Mouse (Mus musculus): ENCODE measurements at regions not wholly inside any gene's neighbourhood (a gene's known extent, or its start where the extent isn't known, plus 50 kb on each side); places are given as distances from the start of the nearest gene placed in this dataset.
"Not testable (repeated sequence)": the region's sequence is repeated elsewhere in the genome, so short reads cannot be mapped to it uniquely, and the experiment has no call there.

DNA sequence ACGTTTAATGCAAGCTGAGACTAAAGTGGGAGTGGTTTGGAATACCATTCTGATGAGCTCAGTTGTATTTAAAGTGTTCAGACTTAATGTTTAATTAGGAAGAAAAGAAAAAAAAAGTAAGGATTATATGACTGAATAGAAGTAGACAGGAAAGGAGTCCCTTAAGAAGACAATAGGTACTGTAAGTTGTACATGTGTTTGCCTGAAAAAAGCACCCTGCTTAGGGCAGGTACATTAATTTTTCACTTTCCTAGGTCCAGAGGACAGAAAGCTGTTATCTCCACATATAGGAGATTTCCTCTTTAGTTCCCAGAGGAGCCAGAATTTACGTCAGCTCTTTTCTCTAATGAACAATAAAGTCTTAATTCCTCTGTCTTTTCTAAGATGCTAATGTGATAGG, 58.5 kb downstream of the Olfr987 start:
- Histone ChIP-seq H3K27ac (no peak overlapping the region), H3K9me3 (no peaks in the 10 kb centered on the region), H3K27me3 (no peaks in the 10 kb centered on the region), H3K9ac (no peak overlapping the region), H3K4me1 (no peaks in the 10 kb centered on the region), H3K4me2 (no peak overlapping the region), H3K4me3 (no peak overlapping the region), H3K36me3 (no peaks in the 10 kb centered on the region)
- WGBS: 55% methylated on average over 2 of the region's 2 CpGs
- ATAC-seq (ENCODE audit: insufficient number of reproducible peaks, insufficient read depth, low FRiP score, low TSS enrichment, low read depth): no peak

DNA sequence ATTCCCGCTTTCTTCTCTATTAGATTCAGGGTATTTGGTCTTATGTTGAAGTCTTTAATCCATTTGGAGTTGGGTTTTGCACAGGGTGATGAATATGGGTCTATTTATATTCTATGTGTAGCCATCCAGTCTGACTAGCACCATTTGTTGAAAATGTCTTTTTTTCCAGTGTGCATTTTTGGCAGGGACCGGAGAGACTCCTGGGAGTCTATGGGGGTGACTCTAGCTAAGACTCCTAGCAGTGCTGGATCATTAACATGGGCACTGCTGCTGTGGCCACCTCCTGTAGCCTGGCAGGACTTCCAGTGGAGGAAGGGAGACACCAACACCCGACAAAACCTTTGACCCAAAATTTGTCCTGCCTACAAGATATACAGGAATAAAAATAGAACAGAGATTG, 61.0 kb downstream of the Olfr987 start:
- H3K4me3 ChIP-seq: no peak overlapping the region
- no peak overlapping the region for H3K4me2 ChIP-seq
- WGBS: 86% methylated on average over 3 of the region's 3 CpGs
- no peak overlapping the region for H3K9ac ChIP-seq
- no peaks in the 10 kb centered on the region for H3K27me3 ChIP-seq
- no peaks in the 10 kb centered on the region for H3K4me1 ChIP-seq
- H3K36me3 ChIP-seq: no peaks in the 10 kb centered on the region
- no peaks in the 10 kb centered on the region for H3K9me3 ChIP-seq
- H3K27ac ChIP-seq: no peak overlapping the region
- no peak for ATAC-seq (ENCODE audit: insufficient number of reproducible peaks, insufficient read depth, low FRiP score, low TSS enrichment, low read depth)

DNA sequence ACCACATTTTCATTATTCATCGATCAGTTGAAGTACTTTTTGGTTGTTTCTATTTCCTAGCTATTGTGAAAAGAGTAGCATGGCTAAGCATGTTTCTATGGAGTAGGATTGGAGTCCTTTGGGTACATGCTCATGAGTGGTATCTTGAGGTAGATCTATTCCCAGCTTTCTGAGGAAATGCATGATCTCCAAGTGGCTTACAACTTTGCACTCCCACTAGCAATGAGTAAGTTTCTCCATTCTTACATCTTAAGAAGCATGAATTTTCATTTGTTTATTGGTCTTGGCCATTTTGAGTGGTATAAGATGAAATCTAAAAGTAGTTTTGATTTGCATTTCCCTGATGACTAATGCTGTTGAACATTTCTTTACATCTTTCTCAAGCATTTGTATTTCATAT, 61.7 kb downstream of the Olfr987 start:
- WGBS: 93% methylated on average over 1 of the region's 1 CpGs
- no peak for ATAC-seq (ENCODE audit: insufficient number of reproducible peaks, insufficient read depth, low FRiP score, low TSS enrichment, low read depth)
- H3K4me3 ChIP-seq: no peak overlapping the region
- H3K27ac ChIP-seq: no peak overlapping the region
- no peaks in the 10 kb centered on the region for H3K4me1 ChIP-seq
- H3K9ac ChIP-seq: no peak overlapping the region
- no peak overlapping the region for H3K4me2 ChIP-seq
- H3K9me3 ChIP-seq: no peaks in the 10 kb centered on the region
- no peaks in the 10 kb centered on the region for H3K36me3 ChIP-seq
- H3K27me3 ChIP-seq: no peaks in the 10 kb centered on the region

DNA sequence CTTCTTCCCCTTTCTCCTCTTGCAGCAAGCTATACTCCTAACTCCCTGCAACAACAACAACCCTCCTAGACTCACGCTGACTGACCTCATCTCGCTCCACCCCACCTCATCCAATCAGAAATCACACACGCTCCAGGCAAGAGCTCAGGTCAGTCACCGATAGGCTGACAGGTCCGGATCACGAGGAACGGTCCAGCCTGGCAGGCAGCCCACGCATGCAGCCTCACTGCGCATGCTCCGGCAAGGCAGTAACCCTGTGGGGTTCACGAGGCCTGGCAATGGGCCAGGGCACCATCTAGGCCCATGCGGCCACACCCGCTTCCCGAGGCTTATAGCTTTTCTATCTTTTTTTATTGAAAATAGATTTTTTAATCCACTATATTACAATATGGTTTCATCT, 69.8 kb upstream of the Lrrc55 start:
- 86% methylated on average over 14 of the region's 14 CpGs for WGBS
- not testable (repeated sequence) for H3K4me2 ChIP-seq; H3K9me3 ChIP-seq; H3K36me3 ChIP-seq; ATAC-seq (ENCODE audit: insufficient number of reproducible peaks, insufficient read depth, low FRiP score, low TSS enrichment, low read depth); H3K27me3 ChIP-seq; H3K9ac ChIP-seq; H3K4me1 ChIP-seq; H3K4me3 ChIP-seq; H3K27ac ChIP-seq

DNA sequence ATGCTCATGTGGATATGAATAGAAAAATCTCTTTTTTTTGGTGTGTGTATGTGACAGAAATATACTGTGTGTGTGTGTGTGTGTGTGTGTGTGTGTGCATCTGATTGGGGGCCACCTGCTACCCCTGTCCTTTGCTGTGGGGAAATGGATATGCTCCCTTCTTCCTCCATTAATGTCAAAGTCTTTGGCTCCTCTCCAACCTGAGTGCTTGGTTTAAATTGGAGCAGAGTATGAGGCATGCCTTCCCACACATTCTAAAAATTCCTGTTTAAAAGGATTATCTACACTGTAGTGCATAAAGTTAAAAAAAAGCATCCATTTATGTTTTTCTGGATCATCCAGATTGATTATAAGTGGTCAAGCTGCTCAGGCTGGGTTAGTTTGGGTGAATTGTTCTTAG, 68.7 kb upstream of the Lrrc55 start:
- Histone ChIP-seq H3K4me2 (no peak overlapping the region), H3K4me3 (no peak overlapping the region), H3K4me1 (no peaks in the 10 kb centered on the region), H3K36me3 (no peaks in the 10 kb centered on the region), H3K9me3 (no peaks in the 10 kb centered on the region), H3K27me3 (no peaks in the 10 kb centered on the region), H3K9ac (no peak overlapping the region), H3K27ac (no peak overlapping the region)
- 0 out of 2 replicates have a peak, but pooled peaks have one; percentile 26 for ATAC-seq (ENCODE audit: insufficient number of reproducible peaks, insufficient read depth, low FRiP score, low TSS enrichment, low read depth)

DNA sequence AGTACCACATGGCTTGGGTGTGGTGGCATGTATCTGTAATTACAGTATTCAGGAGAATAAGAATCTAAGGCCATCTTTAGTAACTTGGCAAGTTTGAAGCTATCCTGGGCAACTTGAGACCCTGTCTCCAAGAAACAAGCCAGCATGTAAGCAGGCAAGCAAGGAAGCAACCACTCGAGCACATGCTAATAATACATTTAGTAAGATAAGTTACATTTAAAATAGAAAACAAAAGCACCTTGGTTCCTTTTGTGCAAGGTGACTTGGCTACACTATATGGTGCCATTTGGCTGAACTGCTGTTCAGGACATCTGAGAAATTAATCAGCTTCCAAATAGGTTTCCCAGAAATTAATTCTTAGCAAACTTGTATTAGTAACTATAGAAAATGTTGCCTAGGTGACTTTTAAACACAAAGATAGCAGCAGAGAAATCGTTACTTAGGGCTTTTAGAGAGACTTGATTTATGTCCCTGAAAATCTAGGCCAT, 68.1 kb upstream of the Lrrc55 start:
- H3K36me3 ChIP-seq: no peaks in the 10 kb centered on the region
- WGBS: 73% methylated on average over 2 of the region's 2 CpGs
- H3K9ac ChIP-seq: no peak overlapping the region
- no peak for ATAC-seq (ENCODE audit: insufficient number of reproducible peaks, insufficient read depth, low FRiP score, low TSS enrichment, low read depth)
- no peaks in the 10 kb centered on the region for H3K9me3 ChIP-seq
- no peak overlapping the region for H3K4me3 ChIP-seq
- H3K27me3 ChIP-seq: no peaks in the 10 kb centered on the region
- H3K27ac ChIP-seq: no peak overlapping the region
- H3K4me1 ChIP-seq: no peaks in the 10 kb centered on the region
- H3K4me2 ChIP-seq: no peak overlapping the region

DNA sequence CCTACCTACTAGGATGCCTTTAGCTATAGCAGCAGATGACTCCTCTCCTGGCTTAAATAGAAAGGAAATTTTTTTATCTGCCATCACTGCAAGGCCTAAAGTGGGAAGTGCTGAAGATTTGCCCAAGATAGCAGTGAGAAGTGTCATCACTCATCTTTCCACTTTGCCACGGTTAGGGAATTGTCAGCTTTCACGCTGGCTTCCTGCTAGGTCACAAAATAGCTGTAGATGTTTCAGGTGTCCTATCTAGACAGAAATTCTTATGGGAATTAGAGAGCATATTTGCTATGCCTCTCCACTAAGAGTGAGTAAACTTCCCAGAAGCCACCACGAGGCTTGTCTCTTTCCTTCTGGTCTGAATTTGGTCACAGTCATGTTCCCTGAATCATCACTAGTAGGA, 60.4 kb upstream of the Lrrc55 start:
- no peak overlapping the region for H3K4me2 ChIP-seq
- H3K9me3 ChIP-seq: no peaks in the 10 kb centered on the region
- H3K36me3 ChIP-seq: no peaks in the 10 kb centered on the region
- no peak for ATAC-seq (ENCODE audit: insufficient number of reproducible peaks, insufficient read depth, low FRiP score, low TSS enrichment, low read depth)
- 81% methylated on average over 3 of the region's 3 CpGs for WGBS
- no peak overlapping the region for H3K27ac ChIP-seq
- H3K4me1 ChIP-seq: no peaks in the 10 kb centered on the region
- H3K4me3 ChIP-seq: no peak overlapping the region
- no peak overlapping the region for H3K9ac ChIP-seq
- no peaks in the 10 kb centered on the region for H3K27me3 ChIP-seq

DNA sequence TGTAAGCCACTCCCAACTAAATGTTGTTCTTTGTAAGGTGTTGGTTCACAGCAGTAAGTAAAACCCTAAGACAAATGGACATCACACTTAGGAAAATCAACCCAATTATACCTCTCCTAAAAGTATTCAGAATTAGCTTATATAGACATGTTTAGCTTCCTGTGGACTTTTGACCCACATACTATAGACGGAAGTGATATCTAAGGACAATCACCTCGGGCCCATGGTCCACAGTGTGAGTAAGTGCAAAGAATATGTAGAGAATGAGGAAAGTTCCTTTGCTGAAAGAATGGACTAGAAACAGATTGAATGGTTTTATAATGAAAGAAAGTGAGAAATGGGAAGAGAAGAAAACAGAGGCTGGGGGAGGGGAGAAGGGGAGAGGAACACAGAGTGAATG, 58.6 kb upstream of the Lrrc55 start:
- Histone ChIP-seq H3K9me3 (no peaks in the 10 kb centered on the region), H3K27me3 (no peaks in the 10 kb centered on the region), H3K9ac (no peak overlapping the region), H3K4me3 (no peak overlapping the region), H3K4me2 (no peak overlapping the region), H3K27ac (no peak overlapping the region), H3K36me3 (no peaks in the 10 kb centered on the region), H3K4me1 (no peaks in the 10 kb centered on the region)
- ATAC-seq (ENCODE audit: insufficient number of reproducible peaks, insufficient read depth, low FRiP score, low TSS enrichment, low read depth): no peak
- WGBS: 80% methylated on average over 2 of the region's 2 CpGs

DNA sequence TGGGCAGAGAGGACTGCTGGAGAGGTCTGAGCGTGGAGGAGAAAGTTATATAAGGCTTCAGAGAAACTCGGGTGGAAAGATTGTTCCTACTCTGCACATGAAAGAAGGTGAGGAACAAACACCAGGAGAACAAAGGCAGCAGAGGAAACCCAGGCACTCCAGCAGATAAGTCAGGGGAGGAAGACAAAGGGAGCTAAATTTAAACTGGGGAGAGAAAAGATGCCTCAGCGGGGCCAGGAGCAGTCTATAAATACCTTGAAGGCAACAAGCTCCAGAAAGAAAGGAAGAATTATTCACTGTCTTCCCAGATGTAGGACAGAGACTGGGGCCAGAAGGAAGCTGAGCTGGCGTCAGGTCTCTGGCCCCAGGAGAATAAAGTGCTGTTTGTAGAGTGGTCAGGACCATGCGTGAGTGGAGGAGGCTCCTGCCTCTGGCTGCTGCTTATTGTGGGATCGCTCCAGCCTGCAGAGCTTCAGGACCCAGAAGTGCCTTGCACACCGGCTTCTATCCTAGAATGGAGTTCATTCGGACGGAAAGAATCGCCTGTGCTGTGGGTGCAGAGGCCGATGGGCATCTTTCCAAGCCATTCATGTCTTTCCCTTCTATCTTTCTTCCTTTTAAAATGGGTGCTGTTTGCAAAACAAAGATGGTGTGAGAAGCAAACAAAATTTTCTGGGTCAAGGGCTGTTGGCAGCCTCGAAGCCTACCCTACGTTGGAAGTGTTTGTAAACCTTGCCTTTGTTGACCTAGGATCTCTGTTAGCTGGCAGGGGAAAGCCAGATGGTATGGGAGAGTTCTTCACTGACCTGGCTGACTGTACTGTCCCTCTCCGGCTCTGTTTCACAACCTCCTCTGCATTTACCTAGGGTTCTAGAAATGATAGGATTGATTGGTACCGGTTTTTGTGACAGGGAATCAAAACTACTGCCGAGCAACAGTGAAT, 55.6 kb upstream of the Lrrc55 start:
- no peak overlapping the region for H3K27ac ChIP-seq
- no peaks in the 10 kb centered on the region for H3K4me1 ChIP-seq
- no peak overlapping the region for H3K4me2 ChIP-seq
- no peaks in the 10 kb centered on the region for H3K9me3 ChIP-seq
- no peak overlapping the region for H3K4me3 ChIP-seq
- H3K9ac ChIP-seq: no peak overlapping the region
- WGBS: 39% methylated on average over 16 of the region's 16 CpGs
- H3K27me3 ChIP-seq: no peaks in the 10 kb centered on the region
- no peak for ATAC-seq (ENCODE audit: insufficient number of reproducible peaks, insufficient read depth, low FRiP score, low TSS enrichment, low read depth)
- no peaks in the 10 kb centered on the region for H3K36me3 ChIP-seq

DNA sequence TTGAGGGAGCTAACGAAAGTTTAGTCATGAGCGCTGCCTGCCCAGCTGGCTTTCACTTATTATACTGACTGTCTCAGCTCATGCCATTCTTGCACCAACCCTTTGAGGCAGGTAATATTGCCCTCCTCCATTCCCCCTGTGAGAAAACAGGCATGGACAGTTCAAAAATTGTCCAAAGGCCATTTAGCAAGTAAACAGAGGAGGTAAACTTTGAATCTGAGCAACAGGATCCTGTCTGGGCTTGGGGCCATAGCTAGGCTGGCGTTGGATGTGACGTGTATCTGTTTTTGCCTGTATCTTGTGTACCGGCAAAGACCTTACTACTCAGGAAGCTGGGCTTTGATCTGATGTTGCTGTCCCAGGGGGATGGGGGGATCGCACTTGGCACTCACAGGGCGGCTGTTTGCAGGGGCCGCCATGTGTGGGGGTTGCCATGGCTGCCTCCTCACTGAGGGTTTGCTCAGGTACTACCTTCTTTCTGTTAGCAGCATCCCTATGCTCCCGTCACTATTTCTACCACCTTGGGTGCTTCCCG, 53.1 kb upstream of the Lrrc55 start:
- H3K9ac ChIP-seq: no peak overlapping the region
- no peak overlapping the region for H3K27ac ChIP-seq
- no peaks in the 10 kb centered on the region for H3K27me3 ChIP-seq
- no peaks in the 10 kb centered on the region for H3K4me1 ChIP-seq
- H3K9me3 ChIP-seq: no peaks in the 10 kb centered on the region
- no peak overlapping the region for H3K4me3 ChIP-seq
- 77% methylated on average over 10 of the region's 10 CpGs for WGBS
- ATAC-seq (ENCODE audit: insufficient number of reproducible peaks, insufficient read depth, low FRiP score, low TSS enrichment, low read depth): no peak
- H3K36me3 ChIP-seq: no peaks in the 10 kb centered on the region
- no peak overlapping the region for H3K4me2 ChIP-seq

All from embryonic facial prominence, embryonic 13.5 days (tissue).